Mouse (Mus musculus) myocyte (in vitro differentiated cells): ENCODE measurements around the gene Farp1.

ENCODE experiments used
- CEBPB ChIP-seq: IDR thresholded peaks from 2 replicates; pipeline ENCODE4 v1.6.1; 2011; ENCODE audit warnings: mild to moderate bottlenecking, moderate library complexity; ENCODE audit not compliant: poor library complexity, insufficient read depth, severe bottlenecking
- E2F4 ChIP-seq: IDR thresholded peaks from one replicate; pipeline ENCODE4 v1.6.1; 2011; ENCODE audit warnings: mild to moderate bottlenecking, control low read depth, moderate library complexity; ENCODE audit not compliant: insufficient read depth
- MAX ChIP-seq: IDR thresholded peaks from one replicate; pipeline ENCODE4 v1.6.1; 2011; ENCODE audit warnings: low read depth, mild to moderate bottlenecking, control low read depth
- MYOD1 ChIP-seq, 3 experiments: IDR thresholded peaks; one replicate each; pipeline ENCODE4 v1.6.1; 2011; ENCODE audit warnings: control low read depth in 2 of 3, low read depth in 2 of 3, mild to moderate bottlenecking in 2 of 3, moderate library complexity in 1 of 3; ENCODE audit not compliant: insufficient read length in 2 of 3, control insufficient read depth in 1 of 3
- MYOG ChIP-seq, 3 experiments: IDR thresholded peaks; one replicate each; pipeline ENCODE4 v1.6.1; 2011; ENCODE audit warnings: control low read depth in 2 of 3, low read depth in 2 of 3, mild to moderate bottlenecking in 2 of 3; ENCODE audit not compliant: insufficient read length in 2 of 3, control insufficient read depth in 1 of 3, insufficient read depth in 1 of 3
- POLR2A ChIP-seq: IDR thresholded peaks from one replicate; pipeline ENCODE4 v1.6.1; 2011; ENCODE audit warnings: low read depth, mild to moderate bottlenecking, control low read depth, moderate library complexity; ENCODE audit not compliant: insufficient read length
- POLR2AphosphoS2 ChIP-seq: IDR thresholded peaks from one replicate; pipeline ENCODE4 v1.6.1; 2011; ENCODE audit warnings: low read depth, control low read depth; ENCODE audit not compliant: insufficient read length
- REST ChIP-seq: IDR thresholded peaks from one replicate; pipeline ENCODE4 v1.6.1; 2011; ENCODE audit warnings: mild to moderate bottlenecking, control low read depth, moderate library complexity; ENCODE audit not compliant: insufficient read depth, insufficient read length
- SRF ChIP-seq: IDR thresholded peaks from one replicate; pipeline ENCODE4 v1.6.1; 2011; ENCODE audit warnings: low read depth; ENCODE audit not compliant: control insufficient read depth, insufficient read length
- TCF12 ChIP-seq: IDR thresholded peaks from one replicate; pipeline ENCODE4 v1.6.1; 2011; ENCODE audit warnings: mild to moderate bottlenecking, control low read depth; ENCODE audit not compliant: poor library complexity, insufficient read depth, severe bottlenecking
- TCF3 ChIP-seq: IDR thresholded peaks from one replicate; pipeline ENCODE4 v1.6.1; 2011; ENCODE audit warnings: low read depth, control low read depth; ENCODE audit not compliant: insufficient read length
- USF1 ChIP-seq: IDR thresholded peaks from one replicate; pipeline ENCODE4 v1.6.1; 2011; ENCODE audit warnings: low read depth, mild to moderate bottlenecking, control low read depth, moderate library complexity

DNA sequence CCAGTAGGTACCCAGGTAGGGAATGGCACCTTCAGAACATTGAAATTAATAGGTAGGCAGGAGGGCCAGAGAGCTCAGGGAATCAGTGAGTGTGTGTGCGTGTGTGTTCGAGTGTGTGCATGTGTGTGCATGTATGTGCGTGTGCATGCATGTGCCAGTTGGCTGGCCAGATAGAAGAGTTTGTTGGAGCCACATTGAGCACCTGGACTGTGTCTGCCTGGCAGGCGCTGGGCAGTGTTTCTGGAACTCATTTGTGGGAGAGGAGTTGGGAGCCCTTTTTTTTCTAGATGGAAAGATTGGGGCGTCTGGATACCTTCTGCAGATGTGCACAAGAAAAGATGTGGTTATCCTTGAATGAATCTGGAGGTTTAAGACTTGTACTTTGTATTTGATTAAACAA is 19.1 kb downstream of the Farp1 start:
- TF ChIP-seq POLR2A (no peak), MAX (no peak), CEBPB (no peak), POLR2AphosphoS2 (no peak), USF1 (no peak), TCF12 (no peak), MYOD1 (IDR thresholded peaks at IDR 0.05; ENCODE audit: control insufficient read depth in 1 of 3, insufficient read length in 2 of 3, low read depth in 2 of 3) (no peak), E2F4 (no peak), SRF (no peak), TCF3 (no peak), MYOG (IDR thresholded peaks at IDR 0.05; ENCODE audit: control insufficient read depth in 1 of 3, insufficient read depth in 1 of 3, insufficient read length in 2 of 3, low read depth in 2 of 3) (no peak), REST (no peak)
